Comparison of ENCODE assay signal across 8 mouse cellular contexts in genomic region chr17:5841128-5841942, GRCm38 (mm10). TPM values are rescaled to one million over a fixed set of nuclear protein-coding genes. Genes with fewer than 3 reads are reported as not detected.
DNase-seq lines count a peak whose midpoint lies in the region; ATAC-seq and TF ChIP-seq lines count a peak whose summit lies in the region.

TSS of gene Snx9 (plus strand) at chr17:5841329.

- H3K4me2 ChIP-seq in embryonic facial prominence, embryonic 13.5 days = peak within 1 kb of the TSS; percentile 75
- H3K4me2 ChIP-seq in midbrain, postnatal 0 days (ENCODE audit: low read depth, low read length, poor library complexity, severe bottlenecking) = peak within 1 kb of the TSS; percentile 77

- TF ChIP-seq CTCF in midbrain, postnatal 0 days (IDR thresholded peaks at IDR 0.05) = no peak

- peaks cover 16% of the 10 kb centered on the region for H3K27me3 ChIP-seq in erythroblast, embryonic 14.5 days (ENCODE audit: control insufficient read depth)
- no peaks in the 10 kb centered on the region for H3K27me3 ChIP-seq in embryonic facial prominence, embryonic 13.5 days
- no peaks in the 10 kb centered on the region for H3K27me3 ChIP-seq in midbrain, postnatal 0 days (ENCODE audit: insufficient read depth, low read length)

- H3K36me3 ChIP-seq in erythroblast, embryonic 14.5 days (ENCODE audit: control insufficient read depth) = no peaks in the 10 kb centered on the region
- no peaks in the 10 kb centered on the region for H3K36me3 ChIP-seq in embryonic facial prominence, embryonic 13.5 days
- H3K36me3 ChIP-seq in midbrain, postnatal 0 days (ENCODE audit: insufficient read depth, low read length) = no peaks in the 10 kb centered on the region

- no peak for ATAC-seq in erythroblast, adult 5-6 weeks (replicated peaks; ENCODE audit: low FRiP score, poor library complexity, severe bottlenecking)
- ATAC-seq in embryonic facial prominence, embryonic 13.5 days (ENCODE audit: insufficient number of reproducible peaks, insufficient read depth, low FRiP score, low TSS enrichment, low read depth) = peak; percentile 86
- peak; percentile 87 for ATAC-seq in midbrain, postnatal 0 days (ENCODE audit: low FRiP score)

- H3K4me1 ChIP-seq in erythroblast, embryonic 14.5 days (ENCODE audit: control insufficient read depth) = peaks cover 24% of the 10 kb centered on the region
- peaks cover 37% of the 10 kb centered on the region for H3K4me1 ChIP-seq in embryonic facial prominence, embryonic 13.5 days
- 0 out of 2 replicates have a peak, but pooled peaks cover 4% of the 10 kb centered on the region for H3K4me1 ChIP-seq in midbrain, postnatal 0 days (ENCODE audit: insufficient read depth, low read length)

- H3K27ac ChIP-seq in embryonic facial prominence, embryonic 13.5 days = peak within 1 kb of the TSS; percentile 98
- H3K27ac ChIP-seq in midbrain, postnatal 0 days (ENCODE audit: low read depth, low read length) = peak within 1 kb of the TSS; percentile 91

- peak; percentile 78 for DNase-seq in heart, adult 9 months (ENCODE audit: low spot score in 2 of 2)
- peak; percentile 76 for DNase-seq in kidney, adult 9 months
- peak; percentile 75 for DNase-seq in liver
- DNase-seq in midbrain, postnatal 0 days (ENCODE audit: low spot score) = peak; percentile 62
- peak; percentile 81 to 82 for DNase-seq in spleen, postnatal 36 days (ENCODE audit: low spot score in 2 of 2)

- peak within 1 kb of the TSS; percentile 99 for H3K9ac ChIP-seq in embryonic facial prominence, embryonic 13.5 days
- H3K9ac ChIP-seq in midbrain, postnatal 0 days (replicated peaks; ENCODE audit: low read length, poor library complexity, severe bottlenecking) = peak within 1 kb of the TSS; percentile 92

- H3K4me3 ChIP-seq in erythroblast, embryonic 14.5 days (replicated peaks) = peak within 1 kb of the TSS; percentile 77
- peak within 1 kb of the TSS; percentile 83 for H3K4me3 ChIP-seq in embryonic facial prominence, embryonic 13.5 days
- peak within 1 kb of the TSS; percentile 64 for H3K4me3 ChIP-seq in midbrain, postnatal 0 days (ENCODE audit: low read depth, low read length)

- H3K9me3 ChIP-seq in erythroblast, embryonic 14.5 days (ENCODE audit: control insufficient read depth, low read length) = no peaks in the 10 kb centered on the region
- no peaks in the 10 kb centered on the region for H3K9me3 ChIP-seq in embryonic facial prominence, embryonic 13.5 days
- no peaks in the 10 kb centered on the region for H3K9me3 ChIP-seq in midbrain, postnatal 0 days (ENCODE audit: low read length)

- WGBS in embryonic facial prominence, embryonic 13.5 days = under 1% methylated on average over 107 of the region's 131 CpGs
- 2% methylated on average over 55 of the region's 131 CpGs for WGBS in midbrain, postnatal 0 days

RNA-seq across cellular contexts. Expression of gene Snx9, which starts in this region (rescaled TPM):
- polyA plus RNA-seq in erythroblast, embryonic 14.5 days (2012) = 0.20 and 0.32 TPM in 2 replicates
- total RNA-seq in erythroblast, adult 5-6 weeks (2015; ENCODE audit: low replicate concordance) = 13.3 and 16.7 TPM in 2 replicates
- total RNA-seq in erythroblast, adult 5-6 weeks (2017; ENCODE audit: low replicate concordance) = 7.5 and 9.8 TPM in 2 replicates
- polyA plus RNA-seq in embryonic facial prominence, embryonic 13.5 days (2015; fragmentation: Nextera tagmentation; extraction: Ambion mirVana) = 22.9 and 23.4 TPM in 2 replicates
- total RNA-seq in midbrain, postnatal 0 days (2014; rRNA removed) = 10.4 and 11.3 TPM in 2 replicates
- polyA plus RNA-seq in midbrain, postnatal 0 days (2015; fragmentation: Nextera tagmentation; extraction: Ambion mirVana) = 4.8 and 5.3 TPM in 2 replicates
